Mouse (Mus musculus) CH12.LX (cell line): ENCODE data around the gene Crybb1. TPM values are rescaled to one million over a fixed set of nuclear protein-coding genes. Genes with fewer than 3 reads are reported as not detected.

ENCODE experiments used
- DNase-seq: peaks from one replicate; pipeline ENCODE4 v3.0.0-alpha.2; 2013; ENCODE audit errors: extremely low read depth
- H3K27ac ChIP-seq: 2 replicates; pipeline ENCODE4 v1.5.1; 2012; ENCODE audit warnings: low read depth, mild to moderate bottlenecking, control low read depth, moderate library complexity; ENCODE audit not compliant: insufficient read depth
- H3K27me3 ChIP-seq: replicated peaks from 2 replicates; pipeline ENCODE3; 2012; ENCODE audit warnings: inconsistent platforms
- H3K36me3 ChIP-seq, 2 experiments: replicated peaks in 1 of 2; 2 replicates each; pipeline versions ENCODE3 to v1.6.1; 2012; ENCODE audit warnings: inconsistent platforms in 1 of 2, low read length in 1 of 2, mild to moderate bottlenecking in 1 of 2, mixed read lengths in 1 of 2, moderate library complexity in 1 of 2; ENCODE audit not compliant: control insufficient read depth in 1 of 2, insufficient read depth in 1 of 2
- H3K4me1 ChIP-seq, 2 experiments: 2 replicates each; pipeline ENCODE4 v1.6.1; 2012; ENCODE audit warnings: inconsistent platforms in 1 of 2, moderate library complexity in 1 of 2; ENCODE audit not compliant: insufficient read depth in 2 of 2, control insufficient read depth in 1 of 2
- H3K4me2 ChIP-seq: 2 replicates; pipeline ENCODE4 v1.6.1; 2012; ENCODE audit warnings: low read depth, mild to moderate bottlenecking, control low read depth; ENCODE audit not compliant: poor library complexity, insufficient read depth, severe bottlenecking
- H3K4me3 ChIP-seq, 3 experiments: fragments of 150-350 bp in 1 of 3; sonication (generic) in 1 of 3; replicated peaks in 1 of 3; 2 replicates each; pipeline versions ENCODE3 to v1.5.1; 2011 to 2012; ENCODE audit warnings: low read depth in 2 of 3, low read length in 2 of 3, mild to moderate bottlenecking in 2 of 3, moderate library complexity in 2 of 3, control low read depth in 1 of 3, improper control_type of control experiment in 1 of 3, inconsistent platforms in 1 of 3, mixed read lengths in 1 of 3; ENCODE audit not compliant: poor library complexity in 1 of 3
- H3K79me2 ChIP-seq: replicated peaks from 2 replicates; pipeline ENCODE4 v1.6.1; 2012; ENCODE audit warnings: mild to moderate bottlenecking, moderate library complexity; ENCODE audit not compliant: control insufficient read depth, poor library complexity, insufficient read depth, severe bottlenecking; ENCODE audit errors: extremely low read depth
- H3K9ac ChIP-seq: 2 replicates; pipeline ENCODE4 v1.6.1; 2012; ENCODE audit warnings: low read depth, mild to moderate bottlenecking, control low read depth, moderate library complexity; ENCODE audit not compliant: insufficient read depth
- H3K9me3 ChIP-seq: replicated peaks from 2 replicates; pipeline ENCODE3; 2012; ENCODE audit warnings: low read length, inconsistent platforms, mixed read lengths
- BHLHE40 ChIP-seq: IDR thresholded peaks from 2 replicates; pipeline ENCODE4 v1.6.1; 2011; ENCODE audit warnings: mild to moderate bottlenecking, low read depth, low read length, improper control_type of control experiment
- CHD2 ChIP-seq: IDR thresholded peaks from 2 replicates; pipeline ENCODE4 v1.6.1; 2011; ENCODE audit warnings: low read length, improper control_type of control experiment
- CTCF ChIP-seq, 2 experiments: IDR thresholded peaks in 1 of 2; conservative IDR thresholded peaks in 1 of 2; 2 replicates each; pipeline ENCODE4 v1.5.1; 2011 to 2012; ENCODE audit warnings: low read depth in 2 of 2, low read length in 2 of 2, improper control_type of control experiment in 1 of 2, inconsistent platforms in 1 of 2, mild to moderate bottlenecking in 1 of 2, moderate library complexity in 1 of 2
- E2F4 ChIP-seq: IDR thresholded peaks from 2 replicates; pipeline ENCODE4 v1.6.1; 2011; ENCODE audit warnings: low read depth, low read length, improper control_type of control experiment; ENCODE audit not compliant: insufficient replicate concordance
- EP300 ChIP-seq: IDR thresholded peaks from 2 replicates; pipeline ENCODE4 v1.6.1; 2011; ENCODE audit warnings: low read length, improper control_type of control experiment
- ETS1 ChIP-seq: conservative IDR thresholded peaks from 2 replicates; pipeline ENCODE4 v1.6.1; 2012; ENCODE audit warnings: low read depth, mild to moderate bottlenecking, inconsistent platforms, low read length, improper control_type of control experiment, moderate library complexity
- GABPA ChIP-seq: IDR thresholded peaks from 2 replicates; pipeline ENCODE4 v1.6.1; 2012; ENCODE audit warnings: low read depth, low read length, improper control_type of control experiment, inconsistent platforms; ENCODE audit not compliant: insufficient replicate concordance
- IRF4 ChIP-seq: IDR thresholded peaks from 2 replicates; pipeline ENCODE4 v1.6.1; 2014; ENCODE audit warnings: low read depth, mild to moderate bottlenecking, inconsistent platforms, low read length, improper control_type of control experiment
- JUN ChIP-seq: IDR thresholded peaks from 2 replicates; pipeline ENCODE4 v1.6.1; 2011; ENCODE audit warnings: low read depth, mild to moderate bottlenecking, low read length, improper control_type of control experiment, moderate library complexity; ENCODE audit not compliant: insufficient read depth
- KAT2A ChIP-seq: IDR thresholded peaks from 2 replicates; pipeline ENCODE4 v1.6.1; 2012; ENCODE audit warnings: low read length, improper control_type of control experiment, inconsistent platforms; ENCODE audit not compliant: insufficient replicate concordance
- MAFK ChIP-seq: IDR thresholded peaks from 2 replicates; pipeline ENCODE4 v1.6.1; 2011; ENCODE audit warnings: low read length, improper control_type of control experiment; ENCODE audit not compliant: insufficient replicate concordance
- MAZ ChIP-seq: IDR thresholded peaks from 2 replicates; pipeline ENCODE4 v1.6.1; 2012; ENCODE audit warnings: low read depth, mild to moderate bottlenecking, inconsistent platforms, low read length, improper control_type of control experiment, moderate library complexity
- MEF2A ChIP-seq: IDR thresholded peaks from 2 replicates; pipeline ENCODE4 v1.6.1; 2014; ENCODE audit warnings: low read depth, mild to moderate bottlenecking, inconsistent platforms, low read length, improper control_type of control experiment, borderline replicate concordance
- NRF1 ChIP-seq: IDR thresholded peaks from 2 replicates; pipeline ENCODE4 v1.6.1; 2014; ENCODE audit warnings: low read depth, mild to moderate bottlenecking, inconsistent platforms, low read length, improper control_type of control experiment, moderate library complexity
- RCOR1 ChIP-seq: conservative IDR thresholded peaks from 2 replicates; pipeline ENCODE4 v1.6.1; 2012; ENCODE audit warnings: low read depth, mild to moderate bottlenecking, inconsistent platforms, low read length, improper control_type of control experiment
- TBP ChIP-seq: conservative IDR thresholded peaks from 2 replicates; pipeline ENCODE4 v1.6.1; 2011; ENCODE audit warnings: low read depth, low read length, improper control_type of control experiment
- TCF12 ChIP-seq: IDR thresholded peaks from 2 replicates; pipeline ENCODE4 v1.6.1; 2014; ENCODE audit warnings: low read depth, mild to moderate bottlenecking, inconsistent platforms, low read length, improper control_type of control experiment
- UBTF ChIP-seq: IDR thresholded peaks from 2 replicates; pipeline ENCODE4 v1.6.1; 2012; ENCODE audit warnings: low read depth, mild to moderate bottlenecking, inconsistent platforms, low read length, improper control_type of control experiment, moderate library complexity
- USF1 ChIP-seq: IDR thresholded peaks from 2 replicates; pipeline ENCODE4 v1.6.1; 2014; ENCODE audit warnings: low read depth, mild to moderate bottlenecking, inconsistent platforms, low read length, improper control_type of control experiment
- USF2 ChIP-seq: conservative IDR thresholded peaks from 2 replicates; pipeline ENCODE4 v1.6.1; 2011; ENCODE audit warnings: low read depth, low read length, improper control_type of control experiment
- ZC3H11A ChIP-seq: IDR thresholded peaks from 2 replicates; pipeline ENCODE4 v1.6.1; 2012; ENCODE audit warnings: low read depth, mild to moderate bottlenecking, inconsistent platforms, low read length, improper control_type of control experiment
- ZKSCAN1 ChIP-seq: IDR thresholded peaks from 2 replicates; pipeline ENCODE4 v1.6.1; 2012; ENCODE audit warnings: low read depth, inconsistent platforms, low read length, improper control_type of control experiment, borderline replicate concordance
- ZMIZ1 ChIP-seq: IDR thresholded peaks from 2 replicates; pipeline ENCODE4 v1.6.1; 2012; ENCODE audit warnings: low read depth, mild to moderate bottlenecking, inconsistent platforms, low read length, improper control_type of control experiment
- dilution Hi-C: fragments of 300-500 bp; cut with MboI; formaldehyde crosslinking; loops from 2 replicates; pipeline ENCODE4 v1.14.3; 2020; ENCODE audit warnings: low sequenced_read_pairs; ENCODE audit not compliant: extremely low pct_unique_long_range_greater_than_20kb, extremely low pct_ligation_motif_present
- in situ Hi-C: fragments of 300-500 bp; cut with MboI; formaldehyde crosslinking; loops from 3 replicates; pipeline ENCODE4 v1.14.3; 2019; ENCODE audit warnings: low sequenced_read_pairs, low pct_ligation_motif_present, low pct_unique_long_range_greater_than_20kb, mixed read lengths
- polyA plus RNA-seq: library from polyadenylated mRNA; unstranded; fragments of >175 nt; gene quantifications from 2 replicates; pipeline ENCODE4 v1.2.1, GENCODE M21; 2012; ENCODE audit warnings: low read depth; ENCODE audit not compliant: insufficient read length
- total RNA-seq, 2 experiments: library from RNA; depleted of rRNA; stranded (reverse); fragments of 300-350 nt in 1 of 2; fragments of >200 nt in 1 of 2; gene quantifications; 2 replicates each; pipeline ENCODE4 v1.2.3; 2012 to 2014

The Crybb1 gene
- total and polyA plus RNA-seq, 3 experiments: not detected

- dilution Hi-C loops (no loop called here), in situ Hi-C loops (loop anchor here (25.0 kb wide), 1 partner anchor 812 kb away; no protein-coding TSS in a partner anchor)
- Histone ChIP-seq H3K4me3 (no peak overlapping the region), H3K9me3 (no peaks in the 10 kb centered on the region), H3K9ac (no peak overlapping the region), H3K4me1 (no peaks in the 10 kb centered on the region), H3K4me2 (no peak overlapping the region), H3K36me3 (no peaks in the 10 kb centered on the region), H3K27me3 (peaks cover 63% of the 10 kb centered on the region), H3K27ac (no peak overlapping the region), H3K79me2 (no peaks in the 10 kb centered on the region)
- TF ChIP-seq ZKSCAN1 (no peak), TCF12 (no peak), ZC3H11A (no peak), MAFK (no peak), RCOR1 (no peak), USF2 (no peak), UBTF (no peak), IRF4 (no peak), TBP (no peak), ZMIZ1 (no peak)
- DNase-seq: no peak
Measured at GRCm38 (mm10) chr5:112225591-112225990, 30.0 kb upstream of the Crybb1 start.

GRCm38 (mm10) chr5:112227354-112227753 lies 28.3 kb upstream of the Crybb1 start:
- no peak overlapping the region for H3K4me3 ChIP-seq
- H3K9me3 ChIP-seq: no peaks in the 10 kb centered on the region
- H3K9ac ChIP-seq: no peak overlapping the region
- no peak for TF ChIP-seq GABPA
- TF ChIP-seq ZKSCAN1: no peak
- TF ChIP-seq NRF1: no peak
- TF ChIP-seq CHD2: no peak
- no peak for TF ChIP-seq E2F4
- no peak for TF ChIP-seq TCF12
- H3K4me1 ChIP-seq: no peaks in the 10 kb centered on the region
- no peak overlapping the region for H3K27ac ChIP-seq
- H3K4me2 ChIP-seq: no peak overlapping the region
- no peaks in the 10 kb centered on the region for H3K36me3 ChIP-seq
- peaks cover 55% of the 10 kb centered on the region for H3K27me3 ChIP-seq
- DNase-seq: no peak
- no peaks in the 10 kb centered on the region for H3K79me2 ChIP-seq
- in situ Hi-C loops (loop anchor here (25.0 kb wide), 1 partner anchor 810 kb away; no protein-coding TSS in a partner anchor), dilution Hi-C loops (no loop called here)

- H3K4me1 ChIP-seq: no peaks in the 10 kb centered on the region
- no peak overlapping the region for H3K4me3 ChIP-seq
- H3K27ac ChIP-seq: no peak overlapping the region
- no peaks in the 10 kb centered on the region for H3K36me3 ChIP-seq
- DNase-seq: no peak
- H3K79me2 ChIP-seq: no peaks in the 10 kb centered on the region
- no peaks in the 10 kb centered on the region for H3K9me3 ChIP-seq
- dilution Hi-C loops: no loop called here
- in situ Hi-C loops: loop anchor here (25.0 kb wide), 1 partner anchor 809 kb away; no protein-coding TSS in a partner anchor
- H3K4me2 ChIP-seq: no peak overlapping the region
- H3K27me3 ChIP-seq: peaks cover 51% of the 10 kb centered on the region
- H3K9ac ChIP-seq: no peak overlapping the region
- TF ChIP-seq MEF2A: no peak
- no peak for TF ChIP-seq USF1
- no peak for TF ChIP-seq MAZ
- TF ChIP-seq UBTF: no peak
- TF ChIP-seq EP300: no peak
- TF ChIP-seq ETS1: no peak
- no peak for TF ChIP-seq JUN
- no peak for TF ChIP-seq BHLHE40
- TF ChIP-seq CTCF (conservative IDR thresholded peaks at IDR 0.05 in 1 of 2, IDR thresholded peaks at IDR 0.05 in 1 of 2; ENCODE audit: low read depth in 2 of 2, low read length in 2 of 2): no peak
- no peak for TF ChIP-seq KAT2A
- no peak for TF ChIP-seq GABPA
Measured at GRCm38 (mm10) chr5:112227898-112228239, 27.7 kb upstream of the Crybb1 start.
